Mouse (Mus musculus): ENCODE results near the gene Gxylt1.

DNA sequence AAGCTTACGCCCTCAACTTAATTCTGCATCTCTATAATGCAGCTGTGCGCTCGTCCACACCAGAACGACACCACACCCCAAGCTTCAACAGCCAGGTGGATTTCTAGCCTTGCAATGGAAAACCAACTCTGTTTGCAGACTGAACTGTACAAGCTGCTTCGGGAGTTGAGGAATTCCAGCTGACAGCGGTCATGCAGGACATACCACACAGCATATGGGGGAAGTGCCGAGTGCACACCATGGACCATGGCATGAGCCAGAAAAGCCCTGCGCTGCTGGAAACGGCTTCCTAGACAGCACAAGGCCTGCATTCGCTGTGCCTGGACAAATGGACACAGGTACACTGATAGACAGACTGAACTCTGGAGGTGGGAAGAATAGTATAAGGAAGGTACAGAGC, 46.6 kb downstream of the Gxylt1 start:
- TF ChIP-seq POLR2A (IDR thresholded peaks at IDR 0.05; ENCODE audit: extremely low read depth, insufficient read depth, low read length): no peak
- no peak for TF ChIP-seq CTCF (IDR thresholded peaks at IDR 0.05; ENCODE audit: low read depth, low read length)

Measured in liver, adult 2 months (tissue).